Mouse (Mus musculus): ENCODE data around the gene Ctps2. TPM values are rescaled to one million over a fixed set of nuclear protein-coding genes. Genes with fewer than 3 reads are reported as not detected.
A peak's percentile ranks its signal among the peaks of the same experiment; 100 is the strongest.
"Not testable (repeated sequence)": the region's sequence is repeated elsewhere in the genome, so short reads cannot be mapped to it uniquely, and the experiment has no call there.

Ctps2 gene
- 83.8 and 90.5 TPM in 2 replicates for polyA plus RNA-seq (2015; fragmentation: Nextera tagmentation; extraction: Ambion mirVana)

DNA sequence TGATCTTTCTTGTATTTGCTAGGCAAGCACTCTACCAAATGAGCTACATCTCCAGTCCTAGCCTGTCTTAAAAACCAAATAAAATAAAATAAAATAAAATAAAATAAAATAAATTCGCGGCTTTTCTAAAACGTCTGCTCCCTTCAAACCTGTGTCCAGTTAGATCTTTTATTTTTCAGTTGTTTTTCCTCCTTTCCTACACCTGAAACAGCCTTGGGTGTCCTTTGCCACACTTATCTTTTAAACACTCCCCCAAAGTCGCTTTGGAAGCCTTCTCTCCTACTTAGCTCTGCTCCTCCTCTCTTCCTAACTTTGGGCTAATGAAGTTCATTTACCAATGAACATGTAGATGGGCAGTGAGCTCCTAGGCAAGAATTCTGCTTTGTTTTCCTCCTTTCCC, at the start of gene Ctps2:
TSS of gene Ctps2 (plus strand) at position 301 of the 400 bp plus-strand sequence.
- H3K9ac ChIP-seq (ENCODE audit: low read depth, low read length): peak within 1 kb of the TSS; percentile 69
- peak within 1 kb of the TSS; percentile 81 for H3K27ac ChIP-seq
- no peaks in the 10 kb centered on the region for H3K4me1 ChIP-seq (replicated peaks; ENCODE audit: insufficient read depth, low read length)
- TF ChIP-seq CTCF (IDR thresholded peaks at IDR 0.05; ENCODE audit: low read depth): no peak
- no peaks in the 10 kb centered on the region for H3K9me3 ChIP-seq (replicated peaks; ENCODE audit: low read length)
- no peaks in the 10 kb centered on the region for H3K36me3 ChIP-seq (ENCODE audit: insufficient read depth, low read length)
- DNase-seq (ENCODE audit: low spot score) (no peak), ATAC-seq (replicated peaks; ENCODE audit: low FRiP score, low read depth) (no peak)
- WGBS: 26% methylated on average over 4 of the region's 4 CpGs
- no peaks in the 10 kb centered on the region for H3K27me3 ChIP-seq (ENCODE audit: insufficient read depth, low read length)
- H3K4me3 ChIP-seq (replicated peaks; ENCODE audit: low read depth, low read length): peak within 1 kb of the TSS; percentile 59
- H3K4me2 ChIP-seq (ENCODE audit: low read length): peak within 1 kb of the TSS; percentile 62

DNA sequence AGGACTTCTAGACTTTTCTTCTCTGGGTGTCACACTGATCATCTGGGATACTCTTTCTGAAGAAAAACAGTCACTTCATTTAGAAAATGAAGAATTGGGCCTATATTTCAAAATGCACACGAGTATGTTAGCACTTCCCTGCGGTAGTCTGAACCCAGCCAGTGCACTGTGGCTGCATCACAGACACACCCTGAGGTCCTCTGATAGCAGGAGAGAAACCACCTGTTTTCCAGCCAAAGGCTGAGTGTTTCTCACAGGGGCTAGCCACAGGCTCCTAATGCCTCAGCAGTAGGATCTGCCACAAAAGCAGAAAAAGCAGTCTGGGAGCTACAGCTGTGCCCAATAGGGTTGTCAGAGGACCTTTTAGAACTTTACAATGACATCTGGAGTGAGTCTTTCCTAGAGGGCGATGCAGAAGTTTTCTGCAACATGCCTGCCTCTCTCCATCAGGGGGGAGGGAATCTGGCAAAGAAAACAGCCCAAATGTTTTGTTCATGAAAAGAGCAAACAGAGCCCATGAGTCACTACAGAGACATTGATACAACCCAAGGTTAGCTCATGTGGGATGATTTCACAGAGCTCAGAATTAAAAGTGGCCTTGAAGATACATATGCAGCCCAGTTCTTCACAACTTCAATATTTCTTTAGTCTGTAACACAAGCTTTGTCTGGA, 32.6 kb upstream of the Ctps2 start:
- no peak overlapping the region for H3K4me3 ChIP-seq (replicated peaks; ENCODE audit: low read depth, low read length)
- no peaks in the 10 kb centered on the region for H3K9me3 ChIP-seq (replicated peaks; ENCODE audit: low read length)
- H3K4me2 ChIP-seq (ENCODE audit: low read length): no peak overlapping the region
- WGBS: 65% methylated on average over 3 of the region's 3 CpGs
- DNase-seq (ENCODE audit: low spot score) (no peak), ATAC-seq (replicated peaks; ENCODE audit: low FRiP score, low read depth) (no peak)
- TF ChIP-seq CTCF (IDR thresholded peaks at IDR 0.05; ENCODE audit: low read depth): no peak
- no peak overlapping the region for H3K27ac ChIP-seq
- no peaks in the 10 kb centered on the region for H3K36me3 ChIP-seq (ENCODE audit: insufficient read depth, low read length)
- no peaks in the 10 kb centered on the region for H3K27me3 ChIP-seq (ENCODE audit: insufficient read depth, low read length)
- H3K4me1 ChIP-seq (replicated peaks; ENCODE audit: insufficient read depth, low read length): no peaks in the 10 kb centered on the region
- no peak overlapping the region for H3K9ac ChIP-seq (ENCODE audit: low read depth, low read length)

DNA sequence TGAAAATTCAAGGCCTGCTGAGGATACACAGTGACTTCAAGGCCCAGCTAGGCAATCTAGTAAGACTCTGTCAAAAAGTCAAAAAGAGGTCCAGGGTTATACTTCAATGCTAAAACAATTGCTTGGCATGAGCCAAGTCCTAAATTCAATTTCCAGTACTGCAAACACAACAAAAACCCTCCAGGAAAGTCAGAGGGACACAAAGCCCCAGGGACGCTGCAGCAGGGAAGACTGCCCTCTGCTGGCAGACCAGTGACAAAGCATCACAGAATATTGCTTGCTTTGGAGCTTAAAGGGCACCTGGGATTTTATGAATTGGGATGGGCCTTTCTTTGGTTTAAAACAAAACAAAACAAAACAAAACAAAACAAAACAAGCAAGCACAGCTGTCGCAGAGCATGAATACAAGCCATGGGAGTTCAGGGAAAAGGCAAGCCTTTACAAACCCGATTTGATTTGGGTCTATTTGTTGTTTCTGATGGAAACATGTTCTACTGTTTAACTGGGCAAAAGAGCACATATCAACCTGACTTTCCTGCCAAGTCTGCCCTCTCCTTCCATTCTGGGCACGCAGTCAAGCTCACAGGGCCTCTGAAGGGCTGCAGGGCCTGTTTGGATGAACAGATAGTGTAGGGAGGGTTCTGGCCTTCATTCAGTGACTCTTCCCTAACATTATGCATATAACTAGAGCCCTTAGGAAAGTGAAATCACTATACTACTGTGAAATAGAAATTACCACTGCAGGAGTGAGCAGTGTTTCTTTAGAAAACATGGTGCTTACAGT, 29.1 kb upstream of the Ctps2 start:
- Histone ChIP-seq H3K27me3 (ENCODE audit: insufficient read depth, low read length) (no peaks in the 10 kb centered on the region), H3K4me3 (replicated peaks; ENCODE audit: low read depth, low read length) (no peak overlapping the region), H3K9me3 (replicated peaks; ENCODE audit: low read length) (no peaks in the 10 kb centered on the region), H3K4me2 (ENCODE audit: low read length) (no peak overlapping the region), H3K27ac (no peak overlapping the region), H3K36me3 (ENCODE audit: insufficient read depth, low read length) (0 out of 2 replicates have a peak, but pooled peaks cover 4% of the 10 kb centered on the region), H3K9ac (ENCODE audit: low read depth, low read length) (no peak overlapping the region), H3K4me1 (replicated peaks; ENCODE audit: insufficient read depth, low read length) (no peaks in the 10 kb centered on the region)
- peak; percentile 69 for TF ChIP-seq CTCF (IDR thresholded peaks at IDR 0.05; ENCODE audit: low read depth)
- DNase-seq (ENCODE audit: low spot score) (peak; percentile 4), ATAC-seq (replicated peaks; ENCODE audit: low FRiP score, low read depth) (no peak)
- 40% methylated on average over 4 of the region's 4 CpGs for WGBS

DNA sequence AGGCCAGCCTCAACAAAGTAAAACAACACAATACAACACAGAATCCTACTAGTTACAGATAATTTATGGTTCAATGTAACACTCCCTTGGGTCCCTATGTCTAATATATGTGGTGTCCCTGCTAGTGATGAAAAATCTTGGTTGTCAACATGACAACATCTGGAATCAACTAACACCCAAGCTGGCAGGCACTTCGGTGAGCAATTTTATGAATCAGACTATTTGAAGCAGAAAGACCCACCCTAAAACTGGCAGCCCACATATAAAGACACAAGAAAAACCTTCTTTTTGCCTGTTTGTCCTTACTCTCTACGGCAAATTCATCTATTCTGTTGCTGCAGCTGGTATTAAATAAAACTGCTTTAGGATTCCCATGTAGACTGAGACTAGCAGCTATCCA, 27.3 kb upstream of the Ctps2 start:
- ATAC-seq (replicated peaks; ENCODE audit: low FRiP score, low read depth): no peak
- no peaks in the 10 kb centered on the region for H3K27me3 ChIP-seq (ENCODE audit: insufficient read depth, low read length)
- DNase-seq (ENCODE audit: low spot score): no peak
- no peak overlapping the region for H3K27ac ChIP-seq
- 0 out of 2 replicates have a peak, but pooled peaks cover 4% of the 10 kb centered on the region for H3K36me3 ChIP-seq (ENCODE audit: insufficient read depth, low read length)
- no peak overlapping the region for H3K9ac ChIP-seq (ENCODE audit: low read depth, low read length)
- H3K9me3 ChIP-seq (replicated peaks; ENCODE audit: low read length): no peaks in the 10 kb centered on the region
- H3K4me1 ChIP-seq (replicated peaks; ENCODE audit: insufficient read depth, low read length): no peaks in the 10 kb centered on the region
- TF ChIP-seq CTCF (IDR thresholded peaks at IDR 0.05; ENCODE audit: low read depth): no peak
- WGBS: 86% methylated on average over 2 of the region's 2 CpGs
- H3K4me3 ChIP-seq (replicated peaks; ENCODE audit: low read depth, low read length): no peak overlapping the region
- H3K4me2 ChIP-seq (ENCODE audit: low read length): no peak overlapping the region

GRCm38 (mm10) chrX:162878236-162878635, 22.8 kb upstream of the Ctps2 start:
- ATAC-seq (replicated peaks; ENCODE audit: low FRiP score, low read depth) (no peak), DNase-seq (ENCODE audit: low spot score) (no peak)
- Histone ChIP-seq H3K27me3 (ENCODE audit: insufficient read depth, low read length) (no peaks in the 10 kb centered on the region), H3K9me3 (replicated peaks; ENCODE audit: low read length) (no peaks in the 10 kb centered on the region), H3K4me2 (ENCODE audit: low read length) (no peak overlapping the region), H3K36me3 (ENCODE audit: insufficient read depth, low read length) (0 out of 2 replicates have a peak, but pooled peaks cover 4% of the 10 kb centered on the region), H3K4me1 (replicated peaks; ENCODE audit: insufficient read depth, low read length) (no peaks in the 10 kb centered on the region), H3K9ac (ENCODE audit: low read depth, low read length) (no peak overlapping the region), H3K4me3 (replicated peaks; ENCODE audit: low read depth, low read length) (no peak overlapping the region), H3K27ac (no peak overlapping the region)
- TF ChIP-seq CTCF (IDR thresholded peaks at IDR 0.05; ENCODE audit: low read depth): no peak
- 91% methylated on average over 3 of the region's 3 CpGs for WGBS

DNA sequence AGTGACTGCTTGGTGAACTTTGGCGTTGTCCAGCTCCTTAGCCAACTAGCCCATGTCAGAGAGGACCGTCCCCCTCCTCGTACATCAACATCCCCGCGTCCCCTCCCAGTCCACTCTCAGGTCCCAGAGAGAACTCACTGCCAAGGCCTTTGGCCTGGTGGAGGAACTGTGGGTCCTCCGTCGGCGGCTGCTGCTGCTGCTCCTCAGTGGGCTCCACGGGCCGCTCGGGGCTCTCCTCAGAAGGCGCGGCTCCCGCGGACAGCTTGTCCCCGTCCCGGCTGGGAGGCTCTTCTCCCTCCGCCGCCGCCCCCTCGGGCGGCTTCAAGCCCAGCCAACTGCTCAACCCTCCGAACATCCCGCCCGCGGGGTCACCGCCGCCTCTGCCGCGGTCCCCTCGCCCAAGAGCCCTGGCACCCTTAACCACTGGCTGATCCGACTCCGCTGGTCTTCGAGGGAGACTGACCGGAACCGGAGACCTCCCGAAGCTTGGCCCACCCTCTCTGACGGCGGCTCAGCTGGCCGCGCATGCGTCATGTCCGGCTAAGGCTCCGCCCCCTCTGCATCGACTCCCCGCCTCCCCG, 13.0 kb upstream of the Ctps2 start, which contains the start of gene Syap1:
TSS of gene Syap1 (minus strand) at position 517 of the 581 bp plus-strand sequence.
- Histone ChIP-seq H3K36me3 (ENCODE audit: insufficient read depth, low read length) (no peaks in the 10 kb centered on the region), H3K9me3 (replicated peaks; ENCODE audit: low read length) (no peaks in the 10 kb centered on the region), H3K27me3 (ENCODE audit: insufficient read depth, low read length) (no peaks in the 10 kb centered on the region), H3K4me1 (replicated peaks; ENCODE audit: insufficient read depth, low read length) (no peaks in the 10 kb centered on the region), H3K4me3 (replicated peaks; ENCODE audit: low read depth, low read length) (peak within 1 kb of the TSS; percentile 60), H3K4me2 (ENCODE audit: low read length) (peak within 1 kb of the TSS; percentile 49), H3K9ac (ENCODE audit: low read depth, low read length) (peak within 1 kb of the TSS; percentile 68), H3K27ac (peak within 1 kb of the TSS; percentile 82)
- peak; percentile 88 for DNase-seq (ENCODE audit: low spot score)
- ATAC-seq (replicated peaks; ENCODE audit: low FRiP score, low read depth): peak; percentile 97
- no peak for TF ChIP-seq CTCF (IDR thresholded peaks at IDR 0.05; ENCODE audit: low read depth)
- WGBS: 16% methylated on average over 45 of the region's 47 CpGs

- H3K9me3 ChIP-seq (replicated peaks; ENCODE audit: low read length); H3K27me3 ChIP-seq (ENCODE audit: insufficient read depth, low read length); H3K4me1 ChIP-seq (replicated peaks; ENCODE audit: insufficient read depth, low read length); H3K27ac ChIP-seq; H3K4me2 ChIP-seq (ENCODE audit: low read length); H3K9ac ChIP-seq (ENCODE audit: low read depth, low read length); H3K4me3 ChIP-seq (replicated peaks; ENCODE audit: low read depth, low read length); H3K36me3 ChIP-seq (ENCODE audit: insufficient read depth, low read length): not testable (repeated sequence)
- DNase-seq (ENCODE audit: low spot score) (peak; percentile 11), ATAC-seq (replicated peaks; ENCODE audit: low FRiP score, low read depth) (peak; percentile 27; the same call in 1 of the 2 replicates)
- WGBS: 76% methylated on average over 9 of the region's 25 CpGs
Observed at GRCm38 (mm10) chrX:162888575-162889223, 12.3 kb upstream of the Ctps2 start.

All from kidney, postnatal 0 days (tissue).